Mouse (Mus musculus) inflammation-experienced regulatory T-cells (primary cell): Measurements from ENCODE around the gene Sprr1b. TPM values are rescaled to one million over a fixed set of nuclear protein-coding genes. Genes with fewer than 3 reads are reported as not detected.

Experiments used
- polyA plus RNA-seq, 2 experiments: library from polyadenylated mRNA; unstranded; fragments of 100-300 nt; shearing (Covaris generic); gene quantifications; one replicate each; pipeline ENCODE4 v1.2.1; 2017

Gene Sprr1b
- polyA plus RNA-seq: not detected

DNA sequence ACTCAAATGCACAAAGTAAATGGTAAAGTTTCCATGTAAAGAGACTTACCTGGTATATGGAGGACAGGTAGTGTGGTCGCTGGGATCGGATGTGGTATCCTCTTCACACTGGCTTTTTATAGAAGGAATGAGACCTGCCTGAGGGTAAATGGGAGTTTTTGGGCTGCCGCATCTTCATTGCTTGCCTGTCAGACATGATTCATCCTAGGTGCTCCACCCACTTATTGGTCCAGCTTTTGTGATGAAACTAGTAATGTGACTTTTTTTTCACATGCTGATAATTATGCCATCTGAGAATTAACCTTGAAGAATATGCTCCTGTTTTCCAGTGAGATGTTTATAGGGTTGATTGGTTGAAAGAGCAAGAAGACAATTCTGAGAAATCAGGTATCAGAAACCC is at the start of gene Sprr1b:
TSS of gene Sprr1b (minus strand) at position 101 of the 400 bp plus-strand sequence.

DNA sequence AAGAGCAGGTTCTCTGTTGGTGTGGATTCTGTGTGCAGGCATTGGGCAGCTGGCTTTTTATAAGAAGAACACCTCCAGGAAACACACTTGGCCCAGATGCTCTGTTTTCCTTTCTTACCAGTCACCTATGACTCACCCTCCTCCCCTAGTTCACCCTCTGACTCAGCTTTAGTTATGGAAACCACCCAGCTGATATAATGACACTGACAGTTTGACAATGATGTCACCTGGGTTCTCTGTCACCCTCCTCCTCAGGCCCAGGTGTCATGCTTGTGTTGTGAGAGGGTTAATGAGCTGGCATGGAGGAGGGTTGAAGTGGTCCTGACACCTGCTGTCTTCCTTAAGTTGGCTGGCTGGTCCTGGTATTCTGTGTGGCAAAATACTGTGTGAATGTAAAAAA is 47.3 kb upstream of the Sprr1b start, which contains the start of gene Sprr1a:
TSS of gene Sprr1a (minus strand) at position 33 of the 400 bp plus-strand sequence.

DNA sequence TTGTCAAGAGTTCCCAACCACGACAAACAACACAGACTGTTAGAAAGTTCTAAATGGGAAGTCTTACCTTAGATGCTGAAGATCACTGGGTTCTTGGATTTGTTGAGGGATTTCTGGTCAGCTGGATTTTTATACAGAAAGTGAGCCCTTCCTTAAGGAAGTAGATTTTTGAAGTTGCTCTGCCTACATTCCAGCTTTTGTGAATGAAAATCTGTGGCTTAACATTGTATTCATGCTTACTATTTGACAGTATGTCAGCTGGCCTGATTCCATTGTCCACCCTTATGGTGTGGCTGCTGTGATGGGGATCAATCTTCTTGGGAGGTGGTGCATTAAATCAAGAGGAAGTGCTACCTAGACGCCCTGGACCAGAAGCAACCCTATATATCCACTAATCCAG is 20.0 kb upstream of the Sprr1b start, which contains the start of gene Sprr3:
TSS of gene Sprr3 (minus strand) at position 101 of the 400 bp plus-strand sequence.

DNA sequence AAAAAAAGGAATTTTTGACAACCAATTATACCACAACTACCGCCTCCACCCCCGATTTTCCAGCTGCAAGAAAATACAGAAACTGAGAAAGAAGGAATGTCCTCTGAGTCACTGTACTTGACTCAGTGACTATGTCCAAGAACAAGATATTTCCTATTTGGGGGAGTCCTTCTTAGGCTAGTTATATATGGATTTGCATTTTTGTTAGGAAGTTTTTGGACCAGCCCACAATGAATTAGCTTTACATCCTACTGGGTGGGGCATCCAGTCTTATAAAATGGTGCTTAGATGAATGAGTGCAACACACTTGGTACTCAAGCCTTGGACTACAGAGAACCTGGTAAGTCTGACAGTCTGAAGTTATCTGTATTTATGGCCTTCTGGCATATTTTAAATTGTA is 6.3 kb downstream of the Sprr1b start, which contains the start of gene Sprr2k:
TSS of gene Sprr2k (plus strand) at position 301 of the 400 bp plus-strand sequence.

DNA sequence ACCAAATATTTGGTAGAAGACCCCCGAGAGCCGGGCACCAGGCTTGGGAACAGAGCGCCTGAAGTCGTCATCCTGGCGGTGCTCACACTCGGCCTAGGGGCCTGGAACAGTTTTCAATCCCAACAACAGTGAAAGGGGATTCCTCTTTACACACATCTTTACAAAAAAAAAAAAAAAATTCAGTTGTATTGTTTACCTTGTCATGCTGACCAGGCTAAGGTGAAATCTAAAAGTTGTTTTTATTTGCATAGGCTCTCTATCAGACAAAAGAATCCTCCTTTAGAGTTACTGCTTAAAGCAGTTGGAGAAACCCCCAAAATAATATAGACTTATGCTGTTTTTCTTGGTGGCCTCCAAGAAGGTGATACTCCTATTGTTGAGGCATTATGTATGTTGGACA is 9.3 kb downstream of the Sprr1b start, which contains the start of gene Gm9774:
TSS of gene Gm9774 (minus strand) at position 101 of the 400 bp plus-strand sequence.

DNA sequence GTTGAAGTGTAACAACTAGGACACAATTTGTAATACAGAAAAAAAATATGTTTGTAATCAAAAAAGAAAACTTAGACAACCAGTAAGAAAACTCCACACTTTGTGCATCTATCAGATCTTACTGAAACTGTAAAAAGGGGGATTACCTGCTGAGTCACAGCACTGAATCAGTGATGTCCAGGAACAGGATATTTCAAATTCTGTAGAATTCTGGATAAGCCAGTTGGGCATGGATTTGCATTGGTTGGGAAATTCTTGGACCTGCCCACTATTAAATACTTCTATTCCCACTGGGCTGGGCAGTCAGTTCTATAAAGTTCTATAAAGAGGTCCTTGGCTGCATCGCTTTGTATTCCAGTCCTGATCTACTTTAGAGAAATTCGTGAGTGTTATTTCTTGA is 20.8 kb downstream of the Sprr1b start, which contains the start of gene Sprr2j-ps:
TSS of gene Sprr2j-ps (plus strand) at position 301 of the 400 bp plus-strand sequence.

DNA sequence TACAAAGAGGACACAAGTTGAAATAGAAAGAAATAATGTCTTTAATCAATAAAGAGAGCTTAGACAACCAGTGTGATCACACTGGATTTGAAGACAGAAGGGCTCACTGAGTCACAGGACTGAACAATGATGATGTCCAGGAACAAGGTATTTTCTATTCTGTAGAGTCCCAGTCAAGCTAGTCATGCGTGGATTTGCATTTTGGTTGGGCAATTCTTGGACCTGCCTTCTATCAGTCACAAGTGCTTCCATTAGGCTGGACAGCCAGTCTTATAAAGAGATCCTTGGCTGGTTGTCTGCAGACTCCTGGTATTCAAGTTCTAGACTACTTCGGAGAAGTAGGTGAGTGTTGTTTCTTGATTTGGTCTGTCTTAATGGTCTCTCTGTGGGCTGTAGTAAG is 30.9 kb downstream of the Sprr1b start, which contains the start of gene Sprr2i:
TSS of gene Sprr2i (plus strand) at position 301 of the 400 bp plus-strand sequence.

Other genes starting within 250 kb of the Sprr1b start
- not detected for gene Sprr2a1, start 223.0 kb downstream of the Sprr1b start, polyA plus RNA-seq
- gene Sprr2a2, start 222.9 kb downstream of the Sprr1b start, polyA plus RNA-seq: under 1 TPM in 1 of 2 experiments, not detected in 1; 0.67 TPM
- gene Sprr2a3, start 153.4 kb downstream of the Sprr1b start, polyA plus RNA-seq: not detected
- gene Sprr2b, start 122.2 kb downstream of the Sprr1b start, polyA plus RNA-seq: not detected
- not detected for gene Sprr2d, start 99.6 kb downstream of the Sprr1b start, polyA plus RNA-seq
- under 1 TPM; 0.42 to 0.76 TPM for gene Sprr2e, start 86.6 kb downstream of the Sprr1b start, polyA plus RNA-seq
- gene Sprr2f, start 73.6 kb downstream of the Sprr1b start, polyA plus RNA-seq: not detected
- not detected for gene Sprr2h, start 53.1 kb downstream of the Sprr1b start, polyA plus RNA-seq
- gene Sprr2i, start 30.8 kb downstream of the Sprr1b start, polyA plus RNA-seq: not detected
- gene Sprr2j-ps, start 20.7 kb downstream of the Sprr1b start, polyA plus RNA-seq: 1 to 10 TPM in 1 of 2 experiments, not detected in 1; 1.0 TPM
- 10 to 100 TPM; 23.3 to 26.3 TPM for gene Gm9774, start 9.4 kb downstream of the Sprr1b start, polyA plus RNA-seq
- not detected for gene Sprr2k, start 6.2 kb downstream of the Sprr1b start, polyA plus RNA-seq
- gene Sprr3, start 19.9 kb upstream of the Sprr1b start, polyA plus RNA-seq: not detected
- not detected for gene Sprr1a, start 47.1 kb upstream of the Sprr1b start, polyA plus RNA-seq
- gene Sprr4, start 61.7 kb upstream of the Sprr1b start, polyA plus RNA-seq: not detected
- not detected for gene 2310046K23Rik, start 95.7 kb upstream of the Sprr1b start, polyA plus RNA-seq
- not detected for gene Ivl, start 134.9 kb upstream of the Sprr1b start, polyA plus RNA-seq
- not detected for gene Smcp, start 150.2 kb upstream of the Sprr1b start, polyA plus RNA-seq
- gene 2210017I01Rik, start 168.7 kb upstream of the Sprr1b start, polyA plus RNA-seq: not detected
- gene Lce6a, start 182.9 kb upstream of the Sprr1b start, polyA plus RNA-seq: not detected
- not detected for gene Lce1a1, start 209.5 kb upstream of the Sprr1b start, polyA plus RNA-seq
- gene Lce1b, start 218.1 kb upstream of the Sprr1b start, polyA plus RNA-seq: not detected
- not detected for gene Lce1a2, start 231.5 kb upstream of the Sprr1b start, polyA plus RNA-seq
- not detected for gene Lce1c, start 240.5 kb upstream of the Sprr1b start, polyA plus RNA-seq
- gene Lce1d, start 248.4 kb upstream of the Sprr1b start, polyA plus RNA-seq: not detected